Mouse (Mus musculus) spleen, adult 2 months (tissue): ENCODE measurements around the gene D230025D16Rik.

Experiments
- CTCF ChIP-seq: fragments of 200-500 bp; IDR thresholded peaks from 2 replicates; pipeline ENCODE4 v1.5.1; 2011; ENCODE audit warnings: mild to moderate bottlenecking, inconsistent platforms; ENCODE audit not compliant: insufficient read depth, insufficient read length, insufficient replicate concordance; ENCODE audit errors: extremely low read depth
- POLR2A ChIP-seq: fragments of 200-500 bp; IDR thresholded peaks from 2 replicates; pipeline ENCODE4 v1.6.1; 2011; ENCODE audit warnings: low read depth, low read length, inconsistent platforms

GRCm38 (mm10) chr8:105295895-105296573, 71.1 kb downstream of the D230025D16Rik start, which contains the start of gene Exoc3l:
- TF ChIP-seq POLR2A (no peak), CTCF (no peak)
